Mouse (Mus musculus): ENCODE data around the gene D630023F18Rik. TPM values are rescaled to one million over a fixed set of nuclear protein-coding genes. Genes with fewer than 3 reads are reported as not detected.

D630023F18Rik gene
- polyA plus RNA-seq, 1 experiment from 2014 or later, result 0.25 TPM

GRCm38 (mm10) chr1:65132833-65133232, 9.8 kb upstream of the D630023F18Rik start:
- no peaks in the 10 kb centered on the region for H3K36me3 ChIP-seq (replicated peaks)
- no peak for DNase-seq (ENCODE audit: extremely low spot score, low spot score)
- H3K27me3 ChIP-seq (ENCODE audit: poor library complexity, severe bottlenecking), result no peaks in the 10 kb centered on the region
- WGBS, result 93% methylated on average over 1 of the region's 1 CpGs
- H3K27ac ChIP-seq, result no peak overlapping the region
- no peak overlapping the region for H3K4me3 ChIP-seq
- H3K9me3 ChIP-seq, result no peaks in the 10 kb centered on the region
- no peaks in the 10 kb centered on the region for H3K4me1 ChIP-seq

GRCm38 (mm10) chr1:65131671-65132070, 8.7 kb upstream of the D630023F18Rik start:
- Histone ChIP-seq H3K9me3 (no peaks in the 10 kb centered on the region), H3K27me3 (ENCODE audit: poor library complexity, severe bottlenecking) (no peaks in the 10 kb centered on the region), H3K4me3 (no peak overlapping the region), H3K4me1 (no peaks in the 10 kb centered on the region), H3K36me3 (replicated peaks) (no peaks in the 10 kb centered on the region), H3K27ac (no peak overlapping the region)
- WGBS, result 90% methylated on average over 1 of the region's 1 CpGs
- DNase-seq (ENCODE audit: extremely low spot score, low spot score), result no peak

- 88% methylated on average over 3 of the region's 3 CpGs for WGBS
- no peaks in the 10 kb centered on the region for H3K9me3 ChIP-seq
- H3K4me3 ChIP-seq, result no peak overlapping the region
- no peaks in the 10 kb centered on the region for H3K4me1 ChIP-seq
- no peak overlapping the region for H3K27ac ChIP-seq
- DNase-seq (ENCODE audit: extremely low spot score, low spot score), result no peak
- H3K27me3 ChIP-seq (ENCODE audit: poor library complexity, severe bottlenecking), result no peaks in the 10 kb centered on the region
- H3K36me3 ChIP-seq (replicated peaks), result no peaks in the 10 kb centered on the region
Observed at GRCm38 (mm10) chr1:65130226-65130625, 7.2 kb upstream of the D630023F18Rik start.

GRCm38 (mm10) chr1:65129634-65130180, 6.7 kb upstream of the D630023F18Rik start:
- 89% methylated on average over 3 of the region's 3 CpGs for WGBS
- H3K4me1 ChIP-seq, result no peaks in the 10 kb centered on the region
- no peak overlapping the region for H3K27ac ChIP-seq
- H3K27me3 ChIP-seq (ENCODE audit: poor library complexity, severe bottlenecking), result no peaks in the 10 kb centered on the region
- H3K36me3 ChIP-seq (replicated peaks), result no peaks in the 10 kb centered on the region
- no peak for DNase-seq (ENCODE audit: extremely low spot score, low spot score)
- no peak overlapping the region for H3K4me3 ChIP-seq
- H3K9me3 ChIP-seq, result no peaks in the 10 kb centered on the region

GRCm38 (mm10) chr1:65119438-65119837, 3.6 kb downstream of the D630023F18Rik start, which contains the start of gene Gm28845:
Gene Gm28845, minus strand, starts transcription at chr1:65119558.
- Histone ChIP-seq H3K36me3 (replicated peaks) (no peaks in the 10 kb centered on the region), H3K27ac (no peak within 1 kb of the TSS)
- 81% methylated on average over 1 of the region's 1 CpGs for WGBS

GRCm38 (mm10) chr1:65118150-65118913, 4.7 kb downstream of the D630023F18Rik start:
- DNase-seq (ENCODE audit: extremely low spot score, low spot score), result no peak
- no peaks in the 10 kb centered on the region for H3K27me3 ChIP-seq (ENCODE audit: poor library complexity, severe bottlenecking)
- no peaks in the 10 kb centered on the region for H3K36me3 ChIP-seq (replicated peaks)
- no peak overlapping the region for H3K4me3 ChIP-seq
- WGBS, result 79% methylated on average over 8 of the region's 8 CpGs
- peaks cover 5% of the 10 kb centered on the region; the same call in 1 of the 2 replicates for H3K4me1 ChIP-seq
- no peak overlapping the region for H3K27ac ChIP-seq
- H3K9me3 ChIP-seq, result no peaks in the 10 kb centered on the region

More at GRCm38 (mm10) chr1:65119438-65119837, 3.6 kb downstream of the D630023F18Rik start, which contains the start of gene Gm28845:
- no peak for DNase-seq (ENCODE audit: extremely low spot score, low spot score)
- H3K4me1 ChIP-seq, result peaks cover 5% of the 10 kb centered on the region; the same call in 1 of the 2 replicates
- H3K9me3 ChIP-seq, result no peaks in the 10 kb centered on the region
- H3K27me3 ChIP-seq (ENCODE audit: poor library complexity, severe bottlenecking), result no peaks in the 10 kb centered on the region
- no peak within 1 kb of the TSS for H3K4me3 ChIP-seq

- peaks cover 10% of the 10 kb centered on the region for H3K4me1 ChIP-seq
- DNase-seq (ENCODE audit: extremely low spot score, low spot score), result no peak
- no peaks in the 10 kb centered on the region for H3K36me3 ChIP-seq (replicated peaks)
- no peak overlapping the region for H3K27ac ChIP-seq
- WGBS, result 94% methylated on average over 5 of the region's 5 CpGs
- no peak overlapping the region for H3K4me3 ChIP-seq
- H3K27me3 ChIP-seq (ENCODE audit: poor library complexity, severe bottlenecking), result no peaks in the 10 kb centered on the region
- H3K9me3 ChIP-seq, result no peaks in the 10 kb centered on the region
Observed at GRCm38 (mm10) chr1:65113536-65114172, 9.4 kb downstream of the D630023F18Rik start.

- Histone ChIP-seq H3K9me3 (no peaks in the 10 kb centered on the region), H3K4me3 (no peak overlapping the region)
Observed at GRCm38 (mm10) chr1:65112807-65113196, 10.2 kb downstream of the D630023F18Rik start.

GRCm38 (mm10) chr1:65112031-65112806, 10.8 kb downstream of the D630023F18Rik start:
- H3K4me3 ChIP-seq, result peak overlapping the region; percentile 24
- WGBS, result 20% methylated on average over 8 of the region's 8 CpGs
- H3K27me3 ChIP-seq (ENCODE audit: poor library complexity, severe bottlenecking), result no peaks in the 10 kb centered on the region
- no peak overlapping the region for H3K27ac ChIP-seq
- peaks cover 10% of the 10 kb centered on the region for H3K4me1 ChIP-seq
- no peaks in the 10 kb centered on the region for H3K36me3 ChIP-seq (replicated peaks)
- DNase-seq (ENCODE audit: extremely low spot score, low spot score), result peak; percentile 80
- H3K9me3 ChIP-seq, result no peaks in the 10 kb centered on the region

More at GRCm38 (mm10) chr1:65112807-65113196, 10.2 kb downstream of the D630023F18Rik start:
- no peak for DNase-seq (ENCODE audit: extremely low spot score, low spot score)
- Histone ChIP-seq H3K36me3 (replicated peaks) (no peaks in the 10 kb centered on the region), H3K4me1 (peaks cover 10% of the 10 kb centered on the region), H3K27me3 (ENCODE audit: poor library complexity, severe bottlenecking) (no peaks in the 10 kb centered on the region), H3K27ac (no peak overlapping the region)
- 68% methylated on average over 14 of the region's 14 CpGs for WGBS

- no peak for DNase-seq (ENCODE audit: extremely low spot score, low spot score)
- no peak overlapping the region for H3K4me3 ChIP-seq
- H3K36me3 ChIP-seq (replicated peaks), result no peaks in the 10 kb centered on the region
- 79% methylated on average over 25 of the region's 25 CpGs for WGBS
- peaks cover 10% of the 10 kb centered on the region for H3K4me1 ChIP-seq
- no peaks in the 10 kb centered on the region for H3K27me3 ChIP-seq (ENCODE audit: poor library complexity, severe bottlenecking)
- no peaks in the 10 kb centered on the region for H3K9me3 ChIP-seq
- H3K27ac ChIP-seq, result no peak overlapping the region
Observed at GRCm38 (mm10) chr1:65109756-65110435, 13.1 kb downstream of the D630023F18Rik start.

GRCm38 (mm10) chr1:65109196-65109595, 13.8 kb downstream of the D630023F18Rik start:
- peaks cover 10% of the 10 kb centered on the region for H3K4me1 ChIP-seq
- 89% methylated on average over 8 of the region's 8 CpGs for WGBS
- DNase-seq (ENCODE audit: extremely low spot score, low spot score), result no peak
- no peak overlapping the region for H3K4me3 ChIP-seq
- no peaks in the 10 kb centered on the region for H3K27me3 ChIP-seq (ENCODE audit: poor library complexity, severe bottlenecking)
- H3K36me3 ChIP-seq (replicated peaks), result no peaks in the 10 kb centered on the region
- no peaks in the 10 kb centered on the region for H3K9me3 ChIP-seq
- no peak overlapping the region for H3K27ac ChIP-seq

Data from forebrain, embryonic 10.5 days (tissue).